ENCODE assay signal across 15 mouse cellular contexts in the genomic region with DNA sequence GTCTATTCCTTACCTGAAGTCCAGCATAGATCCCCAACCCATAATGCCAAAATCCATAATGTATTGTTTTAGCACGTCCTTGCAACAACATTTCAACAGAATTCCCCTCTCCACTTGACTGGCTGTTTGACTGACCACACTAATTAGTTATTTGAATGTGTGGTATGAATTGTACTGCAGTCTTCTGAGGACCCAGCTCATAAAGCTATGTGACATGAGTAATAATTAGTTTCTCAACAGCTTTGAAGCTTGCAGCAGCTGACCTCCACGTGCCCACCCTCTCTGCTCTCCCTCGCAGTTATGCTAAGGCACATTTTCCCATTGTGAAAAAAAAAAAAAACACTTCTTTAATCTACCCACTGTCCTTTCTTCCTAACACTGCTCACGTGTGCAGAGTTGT.
"Had no signal": no experiment of that assay in that cellular context is flagged by ENCODE, and none has a peak within 500 bp of the region (broad histone marks: within the 10 kb centered on the region; RNA-seq: fewer than 3 reads in every experiment).

No protein-coding gene starts in this region.

- H3K27me3 ChIP-seq: limb, embryonic 12.5 days; liver, embryonic 13.5 days; lung, embryonic 15.5 days; neural tube, embryonic 12.5 days; stomach, embryonic 15.5 days had no signal

- H3K9me3 ChIP-seq: limb, embryonic 12.5 days; liver, embryonic 13.5 days; lung, embryonic 15.5 days; neural tube, embryonic 12.5 days; stomach, embryonic 15.5 days had no signal

- H3K9ac ChIP-seq: limb, embryonic 12.5 days; liver, embryonic 13.5 days; liver, postnatal 0 days; lung, embryonic 15.5 days; neural tube, embryonic 12.5 days; stomach, embryonic 15.5 days had no signal

- ATAC-seq: liver, postnatal 0 days had no signal

- H3K4me1 ChIP-seq: limb, embryonic 12.5 days; liver, embryonic 13.5 days; lung, embryonic 15.5 days; neural tube, embryonic 12.5 days; stomach, embryonic 15.5 days had no signal

- DNase-seq: kidney, adult 9 months; kidney, postnatal 36 days; liver; liver, embryonic 13.5 days; liver, postnatal 0 days; lung, postnatal 14 days; right cerebral cortex, postnatal 14 days; thymus, adult 2 months; thymus, postnatal 25 days had no signal

- H3K4me3 ChIP-seq: limb, embryonic 12.5 days; liver, embryonic 13.5 days; lung, embryonic 15.5 days; neural tube, embryonic 12.5 days; stomach, embryonic 15.5 days had no signal

- H3K4me2 ChIP-seq: limb, embryonic 12.5 days; liver, embryonic 13.5 days; lung, embryonic 15.5 days; neural tube, embryonic 12.5 days; stomach, embryonic 15.5 days had no signal

- H3K27ac ChIP-seq: kidney, postnatal 0 days; limb, embryonic 12.5 days; liver, embryonic 13.5 days; lung, embryonic 15.5 days; macrophage; neural tube, embryonic 12.5 days; stomach, embryonic 15.5 days had no signal

- H3K36me3 ChIP-seq: limb, embryonic 12.5 days; liver, embryonic 13.5 days; lung, embryonic 15.5 days; neural tube, embryonic 12.5 days; stomach, embryonic 15.5 days had no signal
